Mouse (Mus musculus) bone marrow, adult 2 months (tissue): ENCODE results near the gene Gid8.

Source experiments
- CTCF ChIP-seq: fragments of 200-500 bp; IDR thresholded peaks from 2 replicates; pipeline ENCODE4 v1.5.1; 2011; ENCODE audit warnings: low read length, control low read depth; ENCODE audit not compliant: control insufficient read depth, insufficient read depth
- POLR2A ChIP-seq: fragments of 200-500 bp; IDR thresholded peaks from 2 replicates; pipeline ENCODE4 v1.6.1; 2011; ENCODE audit warnings: low read depth, mild to moderate bottlenecking, control low read depth, low read length, borderline replicate concordance; ENCODE audit not compliant: control insufficient read depth

DNA sequence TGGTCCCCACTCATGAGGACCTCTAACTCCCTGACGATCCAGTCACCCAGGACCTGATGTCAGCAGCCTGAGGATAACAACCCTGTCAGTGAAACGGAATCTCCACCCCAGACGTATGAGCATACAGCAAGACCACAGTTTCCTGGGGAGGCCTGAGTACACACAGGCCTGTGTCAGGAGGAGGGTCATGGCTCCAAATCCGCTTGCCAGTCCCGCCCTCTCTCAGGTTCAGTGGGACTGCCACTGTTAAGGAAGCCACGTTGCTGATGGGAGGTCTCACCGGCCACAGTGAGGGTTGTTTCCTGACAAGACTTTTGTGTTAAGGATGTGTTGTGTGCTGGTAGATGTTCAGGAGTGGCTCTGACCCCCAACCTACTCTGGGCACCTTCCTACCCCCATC lies 31.5 kb downstream of the Gid8 start:
- no peak for TF ChIP-seq CTCF
- no peak for TF ChIP-seq POLR2A
